ENCODE assay signal across 18 mouse cellular contexts in genomic region chr9:40294210-40294609, GRCm38 (mm10). TPM values are rescaled to one million over a fixed set of nuclear protein-coding genes. Genes with fewer than 3 reads are reported as not detected.
DNase-seq lines count a peak whose midpoint lies in the region; ATAC-seq lines count a peak whose summit lies in the region.
"Had no signal": no experiment of that assay in that cellular context is flagged by ENCODE, and none has a peak within 500 bp of the region (broad histone marks: within the 10 kb centered on the region; RNA-seq: fewer than 3 reads in every experiment).

No protein-coding gene starts in this region.

- H3K4me3 ChIP-seq in heart, embryonic 12.5 days, result no peak overlapping the region
- H3K4me3 ChIP-seq in hindbrain, embryonic 16.5 days (ENCODE audit: low read length), result no peak overlapping the region
- H3K4me3 ChIP-seq in hindbrain, embryonic 11.5 days (ENCODE audit: low read depth, low read length), result no peak overlapping the region
- H3K4me3 ChIP-seq in midbrain, embryonic 16.5 days (ENCODE audit: low read depth, low read length), result no peak overlapping the region
- no peak overlapping the region for H3K4me3 ChIP-seq in midbrain, embryonic 13.5 days (replicated peaks)
- H3K4me3 ChIP-seq: embryonic facial prominence, embryonic 15.5 days; erythroblast, embryonic 14.5 days; forebrain, embryonic 10.5 days; gastrocnemius, adult 2 months; hindbrain, embryonic 12.5 days had no signal

- no peak for ATAC-seq in heart, embryonic 12.5 days (ENCODE audit: insufficient number of reproducible peaks, low FRiP score)
- ATAC-seq in hindbrain, embryonic 16.5 days, result peak; percentile 51
- ATAC-seq in hindbrain, embryonic 11.5 days (ENCODE audit: low FRiP score), result no peak
- ATAC-seq in midbrain, embryonic 16.5 days, result peak; percentile 12; the same call in 1 of the 2 replicates
- ATAC-seq in midbrain, embryonic 13.5 days, result no peak
- ATAC-seq: inflammation-experienced regulatory T-cells, adult 6 months; intestine, postnatal 0 days had no signal

- no peak overlapping the region for H3K4me2 ChIP-seq in heart, embryonic 12.5 days
- H3K4me2 ChIP-seq in hindbrain, embryonic 16.5 days (ENCODE audit: low read length), result no peak overlapping the region
- H3K4me2 ChIP-seq in hindbrain, embryonic 11.5 days (replicated peaks; ENCODE audit: low read depth, low read length), result no peak overlapping the region
- H3K4me2 ChIP-seq in midbrain, embryonic 16.5 days (ENCODE audit: low read length), result no peak overlapping the region
- no peak overlapping the region for H3K4me2 ChIP-seq in midbrain, embryonic 13.5 days (replicated peaks)
- H3K4me2 ChIP-seq: embryonic facial prominence, embryonic 15.5 days; hindbrain, embryonic 12.5 days had no signal

- no peaks in the 10 kb centered on the region for H3K27me3 ChIP-seq in heart, embryonic 12.5 days (replicated peaks)
- H3K27me3 ChIP-seq in hindbrain, embryonic 16.5 days (replicated peaks; ENCODE audit: control insufficient read depth, insufficient read depth, low read length), result no peaks in the 10 kb centered on the region
- no peaks in the 10 kb centered on the region for H3K27me3 ChIP-seq in hindbrain, embryonic 11.5 days (ENCODE audit: control insufficient read depth, insufficient read depth, low read length)
- H3K27me3 ChIP-seq in midbrain, embryonic 16.5 days (ENCODE audit: control insufficient read depth, insufficient read depth, low read depth, low read length), result no peaks in the 10 kb centered on the region
- no peaks in the 10 kb centered on the region for H3K27me3 ChIP-seq in midbrain, embryonic 13.5 days
- H3K27me3 ChIP-seq: embryonic facial prominence, embryonic 15.5 days; hindbrain, embryonic 12.5 days had no signal

- DNase-seq in heart, adult 11 months, result peak; percentile 75
- no peak for DNase-seq in hindbrain, embryonic 11.5 days (ENCODE audit: low spot score)
- DNase-seq: adrenal gland, postnatal 10 days; cerebellum, adult 11 months; cerebellum, adult 8-10 months; embryo, embryonic 11 days; gastrocnemius, adult 2 months; gastrocnemius, postnatal 25 days had no signal

- peaks cover 43% of the 10 kb centered on the region for H3K36me3 ChIP-seq in heart, embryonic 12.5 days
- peaks cover 36% of the 10 kb centered on the region for H3K36me3 ChIP-seq in hindbrain, embryonic 16.5 days (ENCODE audit: control insufficient read depth, insufficient read depth, low read length)
- H3K36me3 ChIP-seq in hindbrain, embryonic 11.5 days (ENCODE audit: control insufficient read depth, insufficient read depth, low read length), result no peaks in the 10 kb centered on the region
- H3K36me3 ChIP-seq in midbrain, embryonic 16.5 days (ENCODE audit: control insufficient read depth, insufficient read depth, low read length), result peaks cover 40% of the 10 kb centered on the region
- peaks cover 59% of the 10 kb centered on the region for H3K36me3 ChIP-seq in midbrain, embryonic 13.5 days

- no peak overlapping the region for H3K27ac ChIP-seq in heart, embryonic 12.5 days (ENCODE audit: poor library complexity, severe bottlenecking)
- H3K27ac ChIP-seq in hindbrain, embryonic 16.5 days (ENCODE audit: low read depth, low read length), result no peak overlapping the region
- H3K27ac ChIP-seq in hindbrain, embryonic 11.5 days (ENCODE audit: low read depth, low read length), result no peak overlapping the region
- H3K27ac ChIP-seq in midbrain, embryonic 16.5 days (ENCODE audit: low read length), result no peak overlapping the region
- H3K27ac ChIP-seq in midbrain, embryonic 13.5 days, result no peak overlapping the region
- H3K27ac ChIP-seq: embryonic facial prominence, embryonic 15.5 days; forebrain, embryonic 10.5 days; gastrocnemius, adult 2 months; hindbrain, embryonic 12.5 days had no signal

- no peaks in the 10 kb centered on the region for H3K4me1 ChIP-seq in heart, embryonic 12.5 days (replicated peaks)
- no peaks in the 10 kb centered on the region for H3K4me1 ChIP-seq in hindbrain, embryonic 16.5 days (ENCODE audit: control insufficient read depth, insufficient read depth, low read depth, low read length)
- no peaks in the 10 kb centered on the region for H3K4me1 ChIP-seq in hindbrain, embryonic 11.5 days (replicated peaks; ENCODE audit: control insufficient read depth, insufficient read depth, low read length)
- H3K4me1 ChIP-seq in midbrain, embryonic 16.5 days (ENCODE audit: control insufficient read depth, insufficient read depth, low read length), result no peaks in the 10 kb centered on the region
- no peaks in the 10 kb centered on the region for H3K4me1 ChIP-seq in midbrain, embryonic 13.5 days (replicated peaks)
- H3K4me1 ChIP-seq: embryonic facial prominence, embryonic 15.5 days; forebrain, embryonic 10.5 days; hindbrain, embryonic 12.5 days had no signal

- H3K9ac ChIP-seq in heart, embryonic 12.5 days, result no peak overlapping the region
- no peak overlapping the region for H3K9ac ChIP-seq in hindbrain, embryonic 16.5 days (ENCODE audit: low read depth, low read length)
- no peak overlapping the region for H3K9ac ChIP-seq in hindbrain, embryonic 11.5 days (ENCODE audit: low read depth, low read length)
- no peak overlapping the region for H3K9ac ChIP-seq in midbrain, embryonic 16.5 days (ENCODE audit: low read depth, low read length)
- H3K9ac ChIP-seq in midbrain, embryonic 13.5 days (replicated peaks), result no peak overlapping the region
- H3K9ac ChIP-seq: embryonic facial prominence, embryonic 15.5 days; hindbrain, embryonic 12.5 days had no signal

- no peaks in the 10 kb centered on the region for H3K9me3 ChIP-seq in heart, embryonic 12.5 days (replicated peaks)
- H3K9me3 ChIP-seq in hindbrain, embryonic 16.5 days (ENCODE audit: control insufficient read depth, low read length), result no peaks in the 10 kb centered on the region
- no peaks in the 10 kb centered on the region for H3K9me3 ChIP-seq in hindbrain, embryonic 11.5 days (ENCODE audit: control insufficient read depth, low read length)
- no peaks in the 10 kb centered on the region for H3K9me3 ChIP-seq in midbrain, embryonic 16.5 days (replicated peaks; ENCODE audit: control insufficient read depth, low read length, poor library complexity, severe bottlenecking)
- no peaks in the 10 kb centered on the region for H3K9me3 ChIP-seq in midbrain, embryonic 13.5 days
- H3K9me3 ChIP-seq: embryonic facial prominence, embryonic 15.5 days; forebrain, embryonic 10.5 days; hindbrain, embryonic 12.5 days had no signal

- WGBS in heart, embryonic 12.5 days, result 87% methylated on average over 5 of the region's 5 CpGs
- WGBS in hindbrain, embryonic 16.5 days, result 93% methylated on average over 5 of the region's 5 CpGs
- 90% methylated on average over 5 of the region's 5 CpGs for WGBS in hindbrain, embryonic 11.5 days
- WGBS in midbrain, embryonic 16.5 days, result 90% methylated on average over 4 of the region's 5 CpGs
- WGBS in midbrain, embryonic 13.5 days, result 88% methylated on average over 5 of the region's 5 CpGs

RNA-seq across cellular contexts. Expression of gene Scn3b, which starts 25.2 kb away (rescaled TPM):
- 0.35 and 0.61 TPM in 2 replicates for polyA plus RNA-seq in heart, embryonic 12.5 days (2016; fragmentation: Nextera tagmentation; extraction: Ambion mirVana)
- 151 and 167 TPM in 2 replicates for polyA plus RNA-seq in hindbrain, embryonic 16.5 days (2015; fragmentation: Nextera tagmentation; extraction: Ambion mirVana)
- polyA plus RNA-seq in hindbrain, embryonic 11.5 days (2014; fragmentation: Nextera tagmentation; extraction: Ambion mirVana), result 22.5 and 23.5 TPM in 2 replicates
- 188 and 194 TPM in 2 replicates for polyA plus RNA-seq in midbrain, embryonic 16.5 days (2015; fragmentation: Nextera tagmentation; extraction: Ambion mirVana)
- 86.5 and 89.4 TPM in 2 replicates for polyA plus RNA-seq in midbrain, embryonic 13.5 days (2015; fragmentation: Nextera tagmentation; extraction: Ambion mirVana)
- polyA plus RNA-seq: erythroblast, embryonic 14.5 days; inflammation-experienced regulatory T-cells, adult 6 months had no signal

Comparison
In these comparisons a context has a peak if more than half of its experiments do, and no peak if none do; other contexts are left out.
1. ATAC-seq: peak in hindbrain, embryonic 16.5 days (single experiment) and midbrain, embryonic 16.5 days (single experiment); none in heart, embryonic 12.5 days (single experiment), hindbrain, embryonic 11.5 days (single experiment) and midbrain, embryonic 13.5 days (single experiment).
2. RNA of gene Scn3b, which starts 25.2 kb away (polyA plus RNA-seq): 188 to 194 TPM in midbrain, embryonic 16.5 days, 151 to 167 TPM in hindbrain, embryonic 16.5 days, 86.5 to 89.4 TPM in midbrain, embryonic 13.5 days and 22.5 to 23.5 TPM in hindbrain, embryonic 11.5 days; 0.35 to 0.61 TPM in heart, embryonic 12.5 days; every median in the first group is over 10 times any median in the second.